Mouse (Mus musculus) myocyte (in vitro differentiated cells): ENCODE measurements around the gene Cdk5rap3.

ENCODE experiments used
- MAX ChIP-seq: IDR thresholded peaks from one replicate; pipeline ENCODE4 v1.6.1; 2011; ENCODE audit warnings: low read depth, mild to moderate bottlenecking, control low read depth
- MYOD1 ChIP-seq, 3 experiments: IDR thresholded peaks; one replicate each; pipeline ENCODE4 v1.6.1; 2011; ENCODE audit warnings: control low read depth in 2 of 3, low read depth in 2 of 3, mild to moderate bottlenecking in 2 of 3, moderate library complexity in 1 of 3; ENCODE audit not compliant: insufficient read length in 2 of 3, control insufficient read depth in 1 of 3
- POLR2A ChIP-seq: IDR thresholded peaks from one replicate; pipeline ENCODE4 v1.6.1; 2011; ENCODE audit warnings: low read depth, mild to moderate bottlenecking, control low read depth, moderate library complexity; ENCODE audit not compliant: insufficient read length
- REST ChIP-seq: IDR thresholded peaks from one replicate; pipeline ENCODE4 v1.6.1; 2011; ENCODE audit warnings: mild to moderate bottlenecking, control low read depth, moderate library complexity; ENCODE audit not compliant: insufficient read depth, insufficient read length
- TCF12 ChIP-seq: IDR thresholded peaks from one replicate; pipeline ENCODE4 v1.6.1; 2011; ENCODE audit warnings: mild to moderate bottlenecking, control low read depth; ENCODE audit not compliant: poor library complexity, insufficient read depth, severe bottlenecking
- TCF3 ChIP-seq: IDR thresholded peaks from one replicate; pipeline ENCODE4 v1.6.1; 2011; ENCODE audit warnings: low read depth, control low read depth; ENCODE audit not compliant: insufficient read length
- USF1 ChIP-seq: IDR thresholded peaks from one replicate; pipeline ENCODE4 v1.6.1; 2011; ENCODE audit warnings: low read depth, mild to moderate bottlenecking, control low read depth, moderate library complexity

DNA sequence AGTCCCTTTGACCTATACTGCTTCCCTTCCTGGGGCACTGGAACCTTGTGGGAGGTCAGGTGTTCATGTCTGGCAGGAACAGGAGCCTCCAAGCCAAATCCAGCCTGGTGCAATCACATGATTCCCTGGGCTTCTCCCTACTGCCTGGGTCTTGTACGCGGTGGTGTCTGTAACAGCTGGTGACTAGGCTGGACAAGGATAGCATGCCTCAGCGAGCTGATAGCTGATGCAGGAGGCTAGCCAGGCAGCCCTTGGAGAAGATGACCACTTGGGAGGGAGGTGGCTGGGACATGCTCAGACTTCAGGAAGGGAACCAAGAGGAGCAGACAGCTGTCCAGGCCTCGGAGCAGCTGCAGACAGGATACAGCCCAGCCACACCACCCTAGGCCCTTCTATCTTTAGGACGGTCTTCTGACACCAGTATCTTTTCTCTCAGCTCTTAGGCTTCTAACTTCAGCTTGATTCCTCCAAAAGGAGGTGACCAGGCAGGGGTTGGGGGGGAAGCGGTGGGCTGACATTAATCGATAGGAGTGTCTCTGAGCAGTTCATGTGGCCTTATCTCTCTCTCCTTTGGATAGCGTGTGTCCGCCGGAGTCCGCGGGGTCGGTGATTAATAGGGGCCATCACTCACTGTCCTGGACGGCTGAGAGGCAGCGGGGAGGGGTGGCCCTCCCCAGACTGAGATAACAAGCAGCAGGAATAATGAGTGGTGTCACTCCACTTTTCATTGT, 9.7 kb downstream of the Cdk5rap3 start:
- peak; percentile 31 for TF ChIP-seq USF1
- peak; percentile 77 for TF ChIP-seq TCF3
- TF ChIP-seq MYOD1 (IDR thresholded peaks at IDR 0.05; ENCODE audit: control insufficient read depth in 1 of 3, insufficient read length in 2 of 3, low read depth in 2 of 3): peak; percentile 84 to 99 (median 96)
- TF ChIP-seq POLR2A: peak; percentile 47
- TF ChIP-seq REST: no peak
- TF ChIP-seq MAX: no peak
- peak; percentile 29 for TF ChIP-seq TCF12
